Mouse (Mus musculus): Measurements from ENCODE around the gene Adgra3. TPM values are rescaled to one million over a fixed set of nuclear protein-coding genes. Genes with fewer than 3 reads are reported as not detected.

Gene Adgra3
- polyA plus RNA-seq, 1 experiment from 2014 or later = 8.9 TPM

DNA sequence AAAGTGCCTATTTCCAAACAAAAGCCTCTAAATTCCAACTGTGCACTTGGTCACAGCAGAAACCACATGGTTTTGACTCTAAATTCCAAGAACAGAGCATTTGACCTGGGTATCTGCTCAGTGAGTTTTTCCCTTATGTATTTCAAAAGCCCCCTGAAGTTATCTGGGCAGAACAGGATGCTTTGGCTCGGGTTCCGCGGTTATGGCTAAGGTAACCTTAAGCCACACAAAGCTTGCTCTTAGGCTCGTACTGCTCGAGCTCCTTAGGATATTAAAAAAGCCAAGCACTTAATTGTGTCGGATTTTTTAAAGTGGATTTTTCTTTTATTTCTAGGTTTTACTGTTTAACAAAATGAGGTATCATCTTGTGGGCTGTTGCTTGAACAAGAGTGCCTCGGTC is 44.1 kb downstream of the Adgra3 start:
- Histone ChIP-seq H3K4me3 (ENCODE audit: low read depth, low read length) (no peak overlapping the region), H3K27ac (ENCODE audit: low read depth, low read length) (no peak overlapping the region), H3K4me2 (replicated peaks; ENCODE audit: low read depth) (no peak overlapping the region), H3K9me3 (ENCODE audit: control insufficient read depth) (no peaks in the 10 kb centered on the region), H3K36me3 (ENCODE audit: control insufficient read depth, insufficient read depth) (peaks cover 5% of the 10 kb centered on the region; the same call in 1 of the 2 replicates), H3K27me3 (replicated peaks; ENCODE audit: control insufficient read depth, insufficient read depth, low read length) (no peaks in the 10 kb centered on the region), H3K4me1 (replicated peaks; ENCODE audit: control insufficient read depth, insufficient read depth, low read length) (no peaks in the 10 kb centered on the region), H3K9ac (ENCODE audit: low read depth, low read length) (no peak overlapping the region)
- ATAC-seq = no peak
- no peak for TF ChIP-seq CTCF (IDR thresholded peaks at IDR 0.05; ENCODE audit: low read depth)
- 91% methylated on average over 7 of the region's 7 CpGs for WGBS

DNA sequence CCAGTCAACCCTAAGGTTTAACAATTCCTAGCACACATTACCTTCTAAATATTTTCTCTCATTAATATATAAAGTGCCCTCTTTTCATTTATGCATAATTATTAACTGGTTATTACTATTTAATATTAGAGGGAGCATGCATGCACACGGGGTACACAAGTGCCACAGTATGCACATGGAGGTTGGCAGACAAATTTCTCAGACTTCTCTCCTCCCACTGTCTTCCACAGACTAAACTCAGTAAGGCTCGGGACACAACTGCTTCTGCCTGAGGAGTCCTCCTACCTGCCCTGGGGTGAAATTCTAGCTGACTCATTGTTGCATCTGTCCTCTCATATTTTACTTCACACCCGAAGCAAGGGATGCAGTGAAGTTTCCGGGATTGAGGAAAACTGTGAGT is 44.8 kb downstream of the Adgra3 start:
- H3K4me1 ChIP-seq (replicated peaks; ENCODE audit: control insufficient read depth, insufficient read depth, low read length) = no peaks in the 10 kb centered on the region
- no peak overlapping the region for H3K4me2 ChIP-seq (replicated peaks; ENCODE audit: low read depth)
- TF ChIP-seq CTCF (IDR thresholded peaks at IDR 0.05; ENCODE audit: low read depth) = no peak
- H3K27ac ChIP-seq (ENCODE audit: low read depth, low read length) = no peak overlapping the region
- peaks cover 5% of the 10 kb centered on the region; the same call in 1 of the 2 replicates for H3K36me3 ChIP-seq (ENCODE audit: control insufficient read depth, insufficient read depth)
- H3K9ac ChIP-seq (ENCODE audit: low read depth, low read length) = no peak overlapping the region
- WGBS = 82% methylated on average over 4 of the region's 4 CpGs
- H3K4me3 ChIP-seq (ENCODE audit: low read depth, low read length) = no peak overlapping the region
- H3K9me3 ChIP-seq (ENCODE audit: control insufficient read depth) = no peaks in the 10 kb centered on the region
- H3K27me3 ChIP-seq (replicated peaks; ENCODE audit: control insufficient read depth, insufficient read depth, low read length) = no peaks in the 10 kb centered on the region
- no peak for ATAC-seq

DNA sequence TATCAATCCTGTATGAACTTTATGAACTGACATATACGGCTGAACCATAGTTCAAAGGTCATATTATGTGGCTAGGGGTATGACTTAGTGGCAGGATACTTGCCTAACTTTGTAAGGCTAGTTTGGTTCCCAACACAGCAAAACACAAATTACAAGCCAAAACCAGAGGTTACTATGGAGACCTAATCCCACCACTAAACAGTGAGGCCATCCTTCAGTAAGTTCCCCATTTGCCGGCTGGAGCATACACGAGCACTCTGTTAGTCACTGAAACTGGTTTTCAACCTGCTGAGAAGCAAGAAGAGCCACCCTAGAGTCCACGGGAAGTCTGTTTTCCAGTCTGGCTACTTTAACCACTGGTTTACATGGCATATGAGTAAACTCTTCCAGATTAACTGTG is 50.0 kb downstream of the Adgra3 start:
- peaks cover 10% of the 10 kb centered on the region; the same call in 1 of the 2 replicates for H3K36me3 ChIP-seq (ENCODE audit: control insufficient read depth, insufficient read depth)
- no peaks in the 10 kb centered on the region for H3K9me3 ChIP-seq (ENCODE audit: control insufficient read depth)
- no peak overlapping the region for H3K9ac ChIP-seq (ENCODE audit: low read depth, low read length)
- no peak for TF ChIP-seq CTCF (IDR thresholded peaks at IDR 0.05; ENCODE audit: low read depth)
- no peak for ATAC-seq
- H3K27ac ChIP-seq (ENCODE audit: low read depth, low read length) = 0 out of 2 replicates have a peak overlapping the region, but pooled peaks have one; percentile 35
- WGBS = 56% methylated on average over 4 of the region's 4 CpGs
- no peak overlapping the region for H3K4me2 ChIP-seq (replicated peaks; ENCODE audit: low read depth)
- no peaks in the 10 kb centered on the region for H3K27me3 ChIP-seq (replicated peaks; ENCODE audit: control insufficient read depth, insufficient read depth, low read length)
- no peaks in the 10 kb centered on the region for H3K4me1 ChIP-seq (replicated peaks; ENCODE audit: control insufficient read depth, insufficient read depth, low read length)
- H3K4me3 ChIP-seq (ENCODE audit: low read depth, low read length) = no peak overlapping the region

DNA sequence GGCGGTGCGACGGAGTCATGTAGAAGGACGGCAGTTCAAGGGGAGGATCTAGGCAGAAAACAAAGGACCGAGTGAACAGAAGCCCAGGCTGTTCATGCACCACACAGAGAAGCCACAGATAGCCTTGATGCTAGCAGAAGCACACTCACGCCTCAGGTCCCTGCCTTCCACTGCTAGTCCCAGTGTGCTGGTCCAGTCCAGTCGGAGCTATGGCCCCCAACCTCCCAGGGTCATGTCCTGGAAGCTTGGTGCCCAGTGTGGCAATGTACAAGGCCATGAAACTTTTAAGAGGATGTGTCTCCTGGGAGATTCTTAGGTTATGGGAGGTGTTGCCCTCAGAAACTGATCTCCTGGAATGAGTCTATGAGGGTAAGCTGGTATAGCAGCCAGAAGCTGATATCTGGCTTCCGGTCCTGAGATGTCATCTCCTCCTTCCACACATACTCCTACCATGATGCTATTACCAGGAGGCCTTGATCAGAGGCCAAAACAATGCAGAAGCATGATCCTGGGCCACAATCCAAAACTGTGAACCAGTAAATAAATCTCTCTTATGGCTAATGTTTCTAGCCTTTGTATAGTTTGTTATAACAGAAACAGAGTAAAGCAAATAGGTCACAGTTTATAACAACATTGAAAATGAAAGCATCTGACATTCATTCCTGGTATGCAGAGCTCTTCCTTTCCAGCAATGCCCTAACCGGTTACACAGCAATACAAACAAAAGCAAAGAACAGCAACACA is 51.7 kb downstream of the Adgra3 start:
- no peak overlapping the region for H3K4me3 ChIP-seq (ENCODE audit: low read depth, low read length)
- no peaks in the 10 kb centered on the region for H3K9me3 ChIP-seq (ENCODE audit: control insufficient read depth)
- no peak overlapping the region for H3K27ac ChIP-seq (ENCODE audit: low read depth, low read length)
- no peak for ATAC-seq
- H3K4me1 ChIP-seq (replicated peaks; ENCODE audit: control insufficient read depth, insufficient read depth, low read length) = no peaks in the 10 kb centered on the region
- WGBS = 80% methylated on average over 9 of the region's 9 CpGs
- H3K36me3 ChIP-seq (ENCODE audit: control insufficient read depth, insufficient read depth) = peaks cover 5% of the 10 kb centered on the region
- H3K27me3 ChIP-seq (replicated peaks; ENCODE audit: control insufficient read depth, insufficient read depth, low read length) = no peaks in the 10 kb centered on the region
- TF ChIP-seq CTCF (IDR thresholded peaks at IDR 0.05; ENCODE audit: low read depth) = no peak
- H3K9ac ChIP-seq (ENCODE audit: low read depth, low read length) = no peak overlapping the region
- no peak overlapping the region for H3K4me2 ChIP-seq (replicated peaks; ENCODE audit: low read depth)

DNA sequence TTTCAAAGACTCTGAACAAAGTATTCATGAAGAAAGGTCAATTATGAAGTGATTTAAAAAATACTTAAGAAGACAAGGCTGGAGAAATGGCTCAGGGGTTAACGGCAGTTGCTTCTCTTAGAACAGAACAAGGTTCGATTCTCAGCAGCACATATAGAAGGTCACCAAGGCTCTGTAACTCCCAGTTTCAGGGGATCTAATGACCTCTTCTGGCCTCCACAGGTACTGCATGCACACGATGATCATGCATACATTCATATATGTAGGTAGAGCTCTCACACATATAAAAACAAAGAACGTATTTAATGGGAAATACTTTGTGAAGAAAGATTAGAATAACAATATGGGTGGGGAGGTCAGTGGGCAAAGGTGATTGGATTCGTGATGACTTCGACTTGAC is 56.5 kb downstream of the Adgra3 start:
- Histone ChIP-seq H3K27me3 (replicated peaks; ENCODE audit: control insufficient read depth, insufficient read depth, low read length) (no peaks in the 10 kb centered on the region), H3K4me3 (ENCODE audit: low read depth, low read length) (no peak overlapping the region), H3K4me1 (replicated peaks; ENCODE audit: control insufficient read depth, insufficient read depth, low read length) (no peaks in the 10 kb centered on the region), H3K4me2 (replicated peaks; ENCODE audit: low read depth) (no peak overlapping the region), H3K27ac (ENCODE audit: low read depth, low read length) (no peak overlapping the region), H3K9ac (ENCODE audit: low read depth, low read length) (no peak overlapping the region), H3K9me3 (ENCODE audit: control insufficient read depth) (no peaks in the 10 kb centered on the region), H3K36me3 (ENCODE audit: control insufficient read depth, insufficient read depth) (peaks cover 14% of the 10 kb centered on the region)
- WGBS = 89% methylated on average over 6 of the region's 6 CpGs
- no peak for ATAC-seq
- peak; percentile 77 for TF ChIP-seq CTCF (IDR thresholded peaks at IDR 0.05; ENCODE audit: low read depth)

DNA sequence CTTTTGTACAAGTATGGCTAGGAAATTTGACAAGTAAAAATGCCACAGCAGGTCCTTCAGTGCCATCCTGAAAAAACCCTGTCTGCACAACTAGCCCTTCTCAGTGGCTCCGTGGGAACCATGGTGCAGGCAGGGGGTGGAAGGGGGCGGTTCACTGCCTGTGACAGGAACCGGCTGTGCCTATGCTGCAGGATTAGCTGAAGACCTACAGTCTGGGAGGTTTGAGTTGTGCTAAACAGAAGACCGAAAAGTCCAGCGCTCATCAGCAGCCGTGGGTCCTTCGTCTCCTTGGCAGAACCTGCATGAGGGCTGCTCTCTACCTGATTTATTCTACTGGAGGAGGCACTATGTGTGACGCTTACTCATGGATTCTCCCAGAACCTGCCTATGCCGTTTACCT is 59.0 kb downstream of the Adgra3 start:
- Histone ChIP-seq H3K4me2 (replicated peaks; ENCODE audit: low read depth) (no peak overlapping the region), H3K9ac (ENCODE audit: low read depth, low read length) (no peak overlapping the region), H3K27me3 (replicated peaks; ENCODE audit: control insufficient read depth, insufficient read depth, low read length) (no peaks in the 10 kb centered on the region), H3K27ac (ENCODE audit: low read depth, low read length) (no peak overlapping the region), H3K36me3 (ENCODE audit: control insufficient read depth, insufficient read depth) (peaks cover 18% of the 10 kb centered on the region), H3K4me1 (replicated peaks; ENCODE audit: control insufficient read depth, insufficient read depth, low read length) (no peaks in the 10 kb centered on the region), H3K9me3 (ENCODE audit: control insufficient read depth) (no peaks in the 10 kb centered on the region), H3K4me3 (ENCODE audit: low read depth, low read length) (no peak overlapping the region)
- no peak for TF ChIP-seq CTCF (IDR thresholded peaks at IDR 0.05; ENCODE audit: low read depth)
- ATAC-seq = no peak
- 64% methylated on average over 9 of the region's 9 CpGs for WGBS
